Mouse (Mus musculus) macrophage (primary cell): ENCODE results near the gene Zdhhc7. TPM values are rescaled to one million over a fixed set of nuclear protein-coding genes. Genes with fewer than 3 reads are reported as not detected.

Experiments used
- H3K27ac ChIP-seq: fragments of 350-480 bp; formaldehyde crosslinking; 2 replicates; pipeline ENCODE4 v1.9.0; 2021
- H3K36me3 ChIP-seq: fragments of 350-480 bp; formaldehyde crosslinking; 2 replicates; pipeline ENCODE4 v1.9.0; 2021; ENCODE audit errors: inconsistent target
- H3K4me3 ChIP-seq: fragments of 350-480 bp; formaldehyde crosslinking; 2 replicates; pipeline ENCODE4 v1.9.0; 2021; ENCODE audit errors: inconsistent target
- H3K79me2 ChIP-seq: fragments of 350-480 bp; formaldehyde crosslinking; 2 replicates; pipeline ENCODE4 v1.9.0; 2021; ENCODE audit errors: inconsistent target
- WGBS: methylation state at CpG from one replicate; pipeline ENCODE4 v1.1.7; 2026; ENCODE audit warnings: inconsistent platforms; ENCODE audit not compliant: missing documents; 5-methylcytosine and 5-hydroxymethylcytosine counted together
- polyA plus RNA-seq: library from polyadenylated mRNA; stranded (reverse); fragments of 250-400 nt; gene quantifications from 3 replicates; pipeline ENCODE4 v1.2.4, GENCODE M21; 2018; ENCODE audit warnings: inconsistent platforms

The Zdhhc7 gene
- polyA plus RNA-seq, 1 experiment from 2014 or later = 18.5 TPM

DNA sequence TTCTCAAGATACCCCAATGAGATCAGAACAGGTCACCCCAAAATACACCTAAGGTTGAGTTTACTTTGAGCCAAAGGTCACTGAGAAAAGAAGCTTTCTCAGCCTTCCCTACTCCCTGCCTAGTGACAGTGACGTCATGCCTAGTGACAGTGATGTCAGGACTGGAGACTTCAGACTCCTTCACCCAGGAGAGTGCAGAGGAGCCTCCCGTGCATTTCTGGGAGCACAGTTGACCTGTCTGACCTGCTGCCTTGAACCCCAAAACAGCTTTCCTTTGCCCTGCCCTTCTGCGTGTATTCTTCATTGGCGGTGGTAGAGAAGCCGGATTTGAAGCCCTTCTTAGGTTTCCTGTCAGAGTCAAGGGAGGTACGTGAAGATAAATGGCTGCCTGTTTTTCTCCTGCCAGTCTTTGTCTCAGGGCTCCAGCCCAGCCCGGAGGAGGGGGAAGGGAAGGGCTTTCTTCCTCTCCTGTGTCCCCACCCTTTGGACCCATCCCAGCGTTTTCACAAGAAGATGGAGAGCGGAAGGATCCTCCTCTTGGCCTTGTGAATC is 3.5 kb upstream of the Zdhhc7 start:
- H3K36me3 ChIP-seq = no peaks in the 10 kb centered on the region
- H3K79me2 ChIP-seq = peaks cover 66% of the 10 kb centered on the region
- no peak overlapping the region for H3K4me3 ChIP-seq
- WGBS = 70% methylated on average over 9 of the region's 9 CpGs
- no peak overlapping the region for H3K27ac ChIP-seq

GRCm38 (mm10) chr8:120103916-120104315 is 2.6 kb upstream of the Zdhhc7 start:
- Histone ChIP-seq H3K79me2 (peaks cover 75% of the 10 kb centered on the region), H3K4me3 (no peak overlapping the region), H3K36me3 (no peaks in the 10 kb centered on the region), H3K27ac (no peak overlapping the region)
- 93% methylated on average over 9 of the region's 9 CpGs for WGBS

GRCm38 (mm10) chr8:120100388-120101067 is 754 bp downstream of the Zdhhc7 start:
- Histone ChIP-seq H3K27ac (no peak overlapping the region), H3K4me3 (peak overlapping the region; percentile 73), H3K79me2 (peaks cover 94% of the 10 kb centered on the region), H3K36me3 (no peaks in the 10 kb centered on the region)
- 8% methylated on average over 20 of the region's 25 CpGs for WGBS

- Histone ChIP-seq H3K4me3 (no peak overlapping the region), H3K36me3 (peaks cover 18% of the 10 kb centered on the region; the same call in 1 of the 2 replicates), H3K27ac (no peak overlapping the region), H3K79me2 (peaks cover 80% of the 10 kb centered on the region)
- 81% methylated on average over 2 of the region's 2 CpGs for WGBS
Observed at GRCm38 (mm10) chr8:120096486-120096885, 4.8 kb downstream of the Zdhhc7 start.

- H3K27ac ChIP-seq = no peak overlapping the region
- H3K36me3 ChIP-seq = peaks cover 33% of the 10 kb centered on the region; the same call in 1 of the 2 replicates
- H3K4me3 ChIP-seq = no peak overlapping the region
- WGBS = 82% methylated on average over 10 of the region's 10 CpGs
- peaks cover 68% of the 10 kb centered on the region for H3K79me2 ChIP-seq
Observed at GRCm38 (mm10) chr8:120094801-120095200, 6.5 kb downstream of the Zdhhc7 start.

GRCm38 (mm10) chr8:120093103-120093502 is 8.2 kb downstream of the Zdhhc7 start:
- Histone ChIP-seq H3K36me3 (peaks cover 39% of the 10 kb centered on the region), H3K79me2 (peaks cover 51% of the 10 kb centered on the region), H3K4me3 (no peak overlapping the region), H3K27ac (no peak overlapping the region)
- 100% methylated on average over 2 of the region's 3 CpGs for WGBS

DNA sequence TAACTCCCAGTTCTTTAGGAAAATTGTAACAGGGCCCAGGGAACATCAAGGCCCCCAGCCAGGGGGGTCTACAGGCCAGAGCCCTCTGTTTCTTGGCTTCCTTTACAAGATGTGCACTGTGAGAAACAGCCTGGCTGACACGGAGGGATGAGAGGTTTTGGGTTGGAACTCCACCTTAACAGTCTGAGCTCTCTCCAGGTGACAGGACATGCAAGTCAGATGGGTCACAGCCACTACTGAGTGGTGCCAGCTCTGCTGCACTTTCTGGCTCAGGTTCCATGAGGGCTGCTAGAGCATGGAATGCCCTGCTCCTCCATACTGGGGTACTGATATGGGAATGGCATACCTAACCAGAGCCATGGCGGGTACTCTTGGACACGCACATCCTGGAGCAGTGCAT is 10.2 kb downstream of the Zdhhc7 start:
- H3K27ac ChIP-seq = no peak overlapping the region
- no peak overlapping the region for H3K4me3 ChIP-seq
- 96% methylated on average over 3 of the region's 3 CpGs for WGBS
- H3K79me2 ChIP-seq = peaks cover 31% of the 10 kb centered on the region
- peaks cover 59% of the 10 kb centered on the region for H3K36me3 ChIP-seq

DNA sequence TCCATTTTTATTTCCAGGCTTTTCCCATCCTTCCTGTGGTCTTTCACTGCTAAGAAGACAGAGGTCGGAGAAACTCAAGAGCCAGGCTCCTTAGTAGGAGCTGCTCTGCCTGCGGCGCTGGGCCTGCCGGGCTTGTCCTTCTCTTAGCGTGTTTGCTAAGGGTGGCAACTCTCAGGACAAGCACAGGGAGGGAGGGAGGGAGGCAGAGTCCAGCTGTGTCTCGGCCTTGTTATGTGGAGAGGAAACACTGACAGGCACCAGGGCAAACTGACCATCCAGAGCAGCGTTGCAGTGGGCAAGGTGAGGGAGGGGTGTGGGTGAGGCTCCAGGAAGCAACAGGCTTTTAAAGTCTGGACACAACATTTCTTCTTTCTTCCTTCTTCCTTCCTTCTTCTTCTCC is 11.8 kb downstream of the Zdhhc7 start:
- peaks cover 75% of the 10 kb centered on the region for H3K36me3 ChIP-seq
- no peak overlapping the region for H3K4me3 ChIP-seq
- H3K79me2 ChIP-seq = peaks cover 16% of the 10 kb centered on the region
- no peak overlapping the region for H3K27ac ChIP-seq
- 97% methylated on average over 6 of the region's 7 CpGs for WGBS

DNA sequence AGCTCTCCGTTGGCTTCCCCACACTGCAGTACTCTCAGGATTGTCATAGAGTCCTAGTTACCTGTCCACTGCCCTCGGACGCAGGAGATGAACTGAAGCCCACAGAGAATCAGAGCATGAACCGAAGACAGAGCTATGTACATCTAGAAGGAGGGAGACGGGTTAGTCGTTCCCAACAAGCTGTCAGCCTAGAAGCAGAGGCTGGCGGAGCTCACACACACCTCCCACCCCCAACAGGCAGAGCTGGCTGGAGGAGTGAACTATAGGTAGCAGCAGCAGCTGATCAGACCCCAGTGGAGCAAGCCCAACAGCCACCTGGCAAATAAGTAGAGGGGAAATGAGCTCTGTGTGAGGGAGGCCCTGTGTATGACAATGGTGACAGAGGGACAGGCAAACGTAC is 16.5 kb downstream of the Zdhhc7 start:
- Histone ChIP-seq H3K4me3 (no peak overlapping the region), H3K36me3 (peaks cover 76% of the 10 kb centered on the region), H3K27ac (no peak overlapping the region), H3K79me2 (no peaks in the 10 kb centered on the region)
- 90% methylated on average over 8 of the region's 8 CpGs for WGBS

- 96% methylated on average over 8 of the region's 8 CpGs for WGBS
- no peaks in the 10 kb centered on the region for H3K79me2 ChIP-seq
- H3K36me3 ChIP-seq = peaks cover 69% of the 10 kb centered on the region
- no peak overlapping the region for H3K4me3 ChIP-seq
- H3K27ac ChIP-seq = no peak overlapping the region
Observed at GRCm38 (mm10) chr8:120083261-120083660, 18.0 kb downstream of the Zdhhc7 start.

- no peak overlapping the region for H3K4me3 ChIP-seq
- 84% methylated on average over 5 of the region's 5 CpGs for WGBS
- no peak overlapping the region for H3K27ac ChIP-seq
- H3K79me2 ChIP-seq = no peaks in the 10 kb centered on the region
- H3K36me3 ChIP-seq = peaks cover 32% of the 10 kb centered on the region; the same call in 1 of the 2 replicates
Observed at GRCm38 (mm10) chr8:120079361-120079760, 21.9 kb downstream of the Zdhhc7 start.

DNA sequence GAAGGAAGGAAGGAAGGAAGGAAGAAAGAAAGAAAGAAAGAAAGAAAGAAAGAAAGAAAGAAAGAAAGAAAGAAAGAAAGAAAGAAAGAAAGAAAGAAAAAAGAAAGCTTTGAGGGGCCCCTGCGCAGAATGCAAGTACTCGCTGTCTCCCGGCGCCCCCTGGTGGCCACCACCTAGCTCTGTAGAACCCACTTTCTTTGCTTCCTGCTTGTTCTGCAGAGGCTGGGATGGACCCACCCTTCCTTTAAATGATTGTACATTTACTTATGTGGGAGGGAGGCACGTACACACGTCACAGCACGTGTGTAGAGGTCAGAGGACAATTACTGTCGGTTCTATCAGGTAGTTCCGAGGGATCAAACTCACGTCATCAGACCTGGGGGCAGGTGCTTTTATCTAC is 23.2 kb downstream of the Zdhhc7 start:
- WGBS = 20% methylated on average over 10 of the region's 10 CpGs
- H3K4me3 ChIP-seq = no peak overlapping the region

DNA sequence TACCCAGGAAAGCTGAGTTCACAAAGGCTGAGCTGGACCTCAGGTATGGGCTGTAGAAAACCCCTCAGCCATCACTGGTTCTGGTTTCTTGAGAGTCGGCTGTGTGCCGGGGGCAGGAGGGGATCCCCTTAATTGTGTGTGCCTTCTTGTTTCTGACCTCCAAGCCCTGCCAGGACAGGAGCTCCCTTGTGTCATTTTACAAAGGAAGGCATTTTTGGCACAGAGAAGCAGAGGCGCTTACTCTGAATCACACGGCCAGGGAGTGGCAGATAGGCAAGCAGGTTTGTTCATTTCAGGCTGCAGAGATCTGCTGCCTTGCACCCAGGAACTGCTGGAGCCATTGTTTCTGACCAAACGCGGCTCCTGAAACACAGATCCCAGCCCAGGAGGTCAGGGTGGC is 25.9 kb downstream of the Zdhhc7 start:
- Histone ChIP-seq H3K79me2 (no peaks in the 10 kb centered on the region), H3K4me3 (no peak overlapping the region), H3K27ac (no peak overlapping the region), H3K36me3 (no peaks in the 10 kb centered on the region)
- 87% methylated on average over 6 of the region's 6 CpGs for WGBS

More for the DNA sequence above, 23.2 kb downstream of the Zdhhc7 start:
- H3K79me2 ChIP-seq = no peaks in the 10 kb centered on the region
- H3K27ac ChIP-seq = no peak overlapping the region
- peaks cover 24% of the 10 kb centered on the region; the same call in 1 of the 2 replicates for H3K36me3 ChIP-seq

- H3K79me2 ChIP-seq = no peaks in the 10 kb centered on the region
- 82% methylated on average over 6 of the region's 6 CpGs for WGBS
Observed at GRCm38 (mm10) chr8:120074516-120074915, 26.8 kb downstream of the Zdhhc7 start.

DNA sequence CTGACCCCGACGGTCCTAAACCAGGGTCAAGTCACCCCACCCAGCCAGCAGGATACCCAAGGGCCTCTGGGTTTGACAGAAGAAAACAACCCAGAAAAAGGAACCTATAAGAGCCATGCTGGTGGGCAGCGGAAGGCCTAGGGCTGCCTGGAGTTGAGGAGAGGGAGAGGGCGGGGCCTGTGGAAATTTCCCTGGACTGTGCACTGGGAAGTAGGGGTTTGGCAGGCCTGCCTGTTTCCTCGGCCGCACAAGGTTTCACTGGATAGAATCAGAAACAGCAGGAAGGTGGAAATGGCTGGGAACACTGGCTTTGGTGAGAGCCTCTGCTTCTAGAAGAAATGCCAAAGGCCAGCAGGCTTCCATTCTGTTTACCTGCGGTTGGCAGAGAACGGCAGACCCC is 28.5 kb downstream of the Zdhhc7 start:
- Histone ChIP-seq H3K4me3 (no peak overlapping the region), H3K79me2 (no peaks in the 10 kb centered on the region), H3K27ac (no peak overlapping the region), H3K36me3 (no peaks in the 10 kb centered on the region)
- WGBS = 91% methylated on average over 8 of the region's 8 CpGs

More at GRCm38 (mm10) chr8:120074516-120074915, 26.8 kb downstream of the Zdhhc7 start:
- Histone ChIP-seq H3K27ac (no peak overlapping the region), H3K36me3 (no peaks in the 10 kb centered on the region), H3K4me3 (no peak overlapping the region)
